Mouse (Mus musculus) cerebellum, adult 9-11 months (tissue): ENCODE data around the gene Tob2.

ENCODE experiments used
- DNase-seq: peaks from one replicate; pipeline ENCODE4 v3.0.0; 2022

Tob2 gene

GRCm38 (mm10) chr15:81858517-81859329 is at the start of gene Tob2:
Gene Tob2, minus strand, starts transcription at chr15:81858796.
- peak; percentile 88 for DNase-seq

GRCm38 (mm10) chr15:81907953-81908352 is 49.4 kb upstream of the Tob2 start:
- no peak for DNase-seq

GRCm38 (mm10) chr15:81904939-81905338 is 46.3 kb upstream of the Tob2 start:
- DNase-seq: peak; percentile 68

GRCm38 (mm10) chr15:81898751-81899150 is 40.2 kb upstream of the Tob2 start:
- DNase-seq: peak; percentile 66

GRCm38 (mm10) chr15:81897607-81898285 is 39.1 kb upstream of the Tob2 start:
- no peak for DNase-seq

GRCm38 (mm10) chr15:81896407-81896806 is 37.8 kb upstream of the Tob2 start:
- no peak for DNase-seq

GRCm38 (mm10) chr15:81894002-81894401 is 35.4 kb upstream of the Tob2 start:
- no peak for DNase-seq

GRCm38 (mm10) chr15:81891822-81892580 is 33.4 kb upstream of the Tob2 start:
- DNase-seq: no peak

GRCm38 (mm10) chr15:81891140-81891802 is 32.7 kb upstream of the Tob2 start:
- DNase-seq: no peak

- DNase-seq: peak; percentile 82
Observed at GRCm38 (mm10) chr15:81889175-81889574, 30.6 kb upstream of the Tob2 start.

- DNase-seq: no peak
Observed at GRCm38 (mm10) chr15:81886795-81887550, 28.4 kb upstream of the Tob2 start.

GRCm38 (mm10) chr15:81885418-81885934 is 26.9 kb upstream of the Tob2 start:
- DNase-seq: no peak

- DNase-seq: no peak
Observed at GRCm38 (mm10) chr15:81882348-81882747, 23.8 kb upstream of the Tob2 start.

GRCm38 (mm10) chr15:81879531-81880401 is 21.2 kb upstream of the Tob2 start:
- peak; percentile 39 for DNase-seq

- DNase-seq: peak; percentile 99
Observed at GRCm38 (mm10) chr15:81872262-81873136, 13.9 kb upstream of the Tob2 start, which contains the start of gene Aco2. Gene Aco2, plus strand, starts transcription at chr15:81872309.

GRCm38 (mm10) chr15:81871604-81872261 is 13.1 kb upstream of the Tob2 start, which contains the start of gene Phf5a:
Gene Phf5a, minus strand, starts transcription at chr15:81871911.
- peak; percentile 87 for DNase-seq

- no peak for DNase-seq
Observed at GRCm38 (mm10) chr15:81869985-81870384, 11.4 kb upstream of the Tob2 start.

GRCm38 (mm10) chr15:81864238-81864637 is 5.6 kb upstream of the Tob2 start:
- no peak for DNase-seq
